Mouse (Mus musculus) small intestine, adult 2 months (tissue): ENCODE data around the gene Hpca.
A peak's percentile ranks its signal among the peaks of the same experiment; 100 is the strongest.

ENCODE experiments used
- CTCF ChIP-seq: fragments of 200-500 bp; IDR thresholded peaks from 2 replicates; pipeline ENCODE4 v1.5.1; 2012; ENCODE audit warnings: low read depth, mild to moderate bottlenecking, control low read depth, inconsistent platforms, low read length, moderate library complexity, mixed read lengths; ENCODE audit not compliant: insufficient replicate concordance, insufficient read length; ENCODE audit errors: extremely low read depth
- POLR2A ChIP-seq: fragments of 200-500 bp; IDR thresholded peaks from 2 replicates; pipeline ENCODE4 v1.6.1; 2012; ENCODE audit warnings: low read depth, mild to moderate bottlenecking, control low read depth, inconsistent platforms, low read length, moderate library complexity

- TF ChIP-seq POLR2A, result no peak
- TF ChIP-seq CTCF, result 0 out of 2 replicates have a peak, but pooled peaks have one; percentile 11
Measured at GRCm38 (mm10) chr4:129120520-129121445, 1.1 kb downstream of the Hpca start.
